Mouse (Mus musculus): ENCODE measurements around the gene Nrn1l. TPM values are rescaled to one million over a fixed set of nuclear protein-coding genes. Genes with fewer than 3 reads are reported as not detected.

The Nrn1l gene
- polyA plus RNA-seq, 1 experiment from 2014 or later: 0.66 TPM

DNA sequence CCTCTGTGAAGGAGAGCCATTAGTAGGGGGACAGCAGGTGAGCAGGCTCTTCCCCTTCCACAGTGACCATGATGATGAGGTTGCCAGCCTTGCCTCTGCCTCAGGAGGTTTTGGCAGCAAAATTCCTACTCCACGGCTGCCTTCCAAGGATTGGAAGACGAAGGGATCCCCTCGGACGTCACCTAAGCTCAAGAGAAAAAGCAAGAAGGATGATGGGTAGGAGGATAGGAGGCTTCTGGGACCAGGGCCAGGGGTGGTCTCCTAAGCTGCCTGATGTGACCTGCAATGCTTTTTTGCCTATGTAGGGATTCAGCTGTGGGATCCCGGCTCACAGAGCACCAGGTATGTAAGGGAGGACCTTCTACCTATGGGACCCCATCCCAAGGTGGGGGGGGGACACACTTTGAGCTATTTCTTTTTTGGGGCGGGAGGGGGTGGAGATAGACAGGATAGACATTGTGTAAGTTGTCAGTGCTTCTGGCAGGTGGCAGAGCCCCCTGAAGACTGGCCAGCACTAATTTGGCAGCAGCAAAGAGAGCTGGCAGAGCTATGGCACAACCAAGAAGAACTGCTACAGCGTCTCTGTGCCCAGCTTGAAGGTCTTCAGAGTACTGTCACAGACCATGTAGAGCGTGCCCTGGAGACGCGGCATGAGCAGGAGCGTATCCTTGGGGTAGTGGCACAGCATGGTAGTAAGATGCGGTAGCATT, 3.5 kb upstream of the Nrn1l start:
- no peak for TF ChIP-seq CTCF (IDR thresholded peaks at IDR 0.05; ENCODE audit: low read depth)
- Histone ChIP-seq H3K27me3 (ENCODE audit: insufficient read depth, low read length) (no peaks in the 10 kb centered on the region), H3K9ac (ENCODE audit: low read depth, low read length) (no peak overlapping the region), H3K4me2 (ENCODE audit: low read length) (no peak overlapping the region), H3K4me1 (replicated peaks; ENCODE audit: insufficient read depth, low read length) (no peaks in the 10 kb centered on the region), H3K4me3 (replicated peaks; ENCODE audit: low read depth, low read length) (no peak overlapping the region), H3K9me3 (replicated peaks; ENCODE audit: low read length) (no peaks in the 10 kb centered on the region), H3K36me3 (ENCODE audit: insufficient read depth, low read length) (peaks cover 65% of the 10 kb centered on the region), H3K27ac (no peak overlapping the region)
- no peak for DNase-seq (ENCODE audit: low spot score)
- 95% methylated on average over 12 of the region's 12 CpGs for WGBS
- ATAC-seq (replicated peaks; ENCODE audit: low FRiP score, low read depth): no peak

DNA sequence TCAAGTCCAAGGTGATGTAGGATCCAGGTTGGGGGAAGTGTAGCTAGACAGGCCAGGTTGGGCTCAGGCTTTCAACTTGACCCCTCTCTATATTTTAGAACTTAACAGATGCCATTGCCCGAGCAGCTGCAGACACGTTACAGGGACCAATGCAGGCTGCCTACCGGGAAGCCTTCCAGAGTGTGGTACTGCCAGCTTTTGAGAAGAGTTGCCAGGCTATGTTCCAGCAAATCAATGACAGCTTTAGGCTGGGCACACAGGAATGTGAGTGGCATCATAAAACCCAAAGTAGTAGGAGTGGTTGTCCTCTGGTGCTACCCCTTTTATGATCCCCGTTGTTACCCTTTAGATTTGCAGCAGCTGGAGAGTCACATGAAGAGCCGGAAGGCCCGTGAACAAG, 2.5 kb upstream of the Nrn1l start:
- Histone ChIP-seq H3K4me2 (ENCODE audit: low read length) (no peak overlapping the region), H3K9me3 (replicated peaks; ENCODE audit: low read length) (no peaks in the 10 kb centered on the region), H3K9ac (ENCODE audit: low read depth, low read length) (no peak overlapping the region), H3K36me3 (ENCODE audit: insufficient read depth, low read length) (peaks cover 59% of the 10 kb centered on the region), H3K27ac (no peak overlapping the region), H3K4me1 (replicated peaks; ENCODE audit: insufficient read depth, low read length) (no peaks in the 10 kb centered on the region), H3K4me3 (replicated peaks; ENCODE audit: low read depth, low read length) (no peak overlapping the region), H3K27me3 (ENCODE audit: insufficient read depth, low read length) (no peaks in the 10 kb centered on the region)
- TF ChIP-seq CTCF (IDR thresholded peaks at IDR 0.05; ENCODE audit: low read depth): no peak
- ATAC-seq (replicated peaks; ENCODE audit: low FRiP score, low read depth): no peak
- no peak for DNase-seq (ENCODE audit: low spot score)
- 81% methylated on average over 6 of the region's 6 CpGs for WGBS

DNA sequence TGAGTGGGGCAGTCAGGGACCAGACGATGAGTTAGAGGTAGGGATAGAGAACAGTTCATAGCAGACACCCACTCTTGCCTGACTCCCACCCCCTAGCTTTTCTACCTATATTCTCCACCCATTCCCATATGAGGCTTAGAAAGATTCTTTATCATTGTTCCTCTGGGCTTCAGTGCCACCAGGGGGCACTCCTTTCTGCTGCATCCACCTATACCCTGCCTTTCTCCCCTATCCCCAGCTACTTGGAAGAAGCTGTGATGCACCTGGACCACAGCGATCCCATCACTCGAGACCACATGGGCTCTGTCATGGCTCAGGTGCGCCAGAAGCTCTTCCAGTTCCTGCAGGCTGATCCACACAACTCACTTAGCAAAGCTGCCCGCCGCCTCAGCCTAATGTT, 935 bp upstream of the Nrn1l start:
- peak; percentile 15 for DNase-seq (ENCODE audit: low spot score)
- no peak overlapping the region for H3K27ac ChIP-seq
- WGBS: 89% methylated on average over 6 of the region's 6 CpGs
- peak; percentile 64 for TF ChIP-seq CTCF (IDR thresholded peaks at IDR 0.05; ENCODE audit: low read depth)
- no peak overlapping the region for H3K4me2 ChIP-seq (ENCODE audit: low read length)
- ATAC-seq (replicated peaks; ENCODE audit: low FRiP score, low read depth): no peak
- H3K27me3 ChIP-seq (ENCODE audit: insufficient read depth, low read length): no peaks in the 10 kb centered on the region
- H3K9ac ChIP-seq (ENCODE audit: low read depth, low read length): no peak overlapping the region
- H3K4me1 ChIP-seq (replicated peaks; ENCODE audit: insufficient read depth, low read length): no peaks in the 10 kb centered on the region
- H3K36me3 ChIP-seq (ENCODE audit: insufficient read depth, low read length): peaks cover 44% of the 10 kb centered on the region
- H3K9me3 ChIP-seq (replicated peaks; ENCODE audit: low read length): no peaks in the 10 kb centered on the region
- no peak overlapping the region for H3K4me3 ChIP-seq (replicated peaks; ENCODE audit: low read depth, low read length)

DNA sequence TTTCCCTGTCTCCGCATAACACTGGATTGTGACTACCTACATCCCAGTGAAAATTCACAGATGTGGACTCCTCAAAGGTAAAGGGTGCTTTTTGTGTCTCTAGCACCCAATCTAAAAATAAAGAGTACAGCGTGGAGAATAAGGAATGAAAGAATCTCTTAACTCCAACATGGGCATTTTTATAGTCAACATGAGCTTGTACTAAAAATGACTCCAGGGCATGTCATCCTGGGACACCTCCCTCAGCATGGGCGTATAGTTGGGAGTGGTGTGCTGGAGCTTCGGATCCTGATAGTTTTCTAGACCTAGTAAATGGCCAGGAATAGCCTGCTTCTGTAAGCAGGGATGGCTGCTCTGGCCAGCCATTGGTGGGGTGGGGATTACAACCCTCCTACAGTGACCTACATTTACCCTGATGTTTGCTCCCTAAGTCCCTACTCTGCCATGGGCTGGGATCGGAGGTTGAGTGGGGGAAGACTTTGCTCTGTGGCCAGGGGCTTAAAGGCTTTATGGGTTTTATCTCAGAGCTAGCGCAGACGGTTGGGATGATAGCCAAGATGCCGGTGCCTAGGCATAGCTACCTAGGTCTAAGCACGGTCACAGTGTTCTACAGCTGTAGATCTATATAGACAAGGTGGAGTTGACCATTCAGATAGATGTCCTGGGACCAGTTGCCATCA, 4.6 kb downstream of the Nrn1l start:
- Histone ChIP-seq H3K4me1 (replicated peaks; ENCODE audit: insufficient read depth, low read length) (no peaks in the 10 kb centered on the region), H3K4me3 (replicated peaks; ENCODE audit: low read depth, low read length) (no peak overlapping the region), H3K27me3 (ENCODE audit: insufficient read depth, low read length) (no peaks in the 10 kb centered on the region), H3K9me3 (replicated peaks; ENCODE audit: low read length) (no peaks in the 10 kb centered on the region), H3K27ac (no peak overlapping the region), H3K9ac (ENCODE audit: low read depth, low read length) (no peak overlapping the region), H3K4me2 (ENCODE audit: low read length) (no peak overlapping the region), H3K36me3 (ENCODE audit: insufficient read depth, low read length) (no peaks in the 10 kb centered on the region)
- no peak for TF ChIP-seq CTCF (IDR thresholded peaks at IDR 0.05; ENCODE audit: low read depth)
- WGBS: 83% methylated on average over 9 of the region's 9 CpGs
- ATAC-seq (replicated peaks; ENCODE audit: low FRiP score, low read depth): no peak
- no peak for DNase-seq (ENCODE audit: low spot score)

DNA sequence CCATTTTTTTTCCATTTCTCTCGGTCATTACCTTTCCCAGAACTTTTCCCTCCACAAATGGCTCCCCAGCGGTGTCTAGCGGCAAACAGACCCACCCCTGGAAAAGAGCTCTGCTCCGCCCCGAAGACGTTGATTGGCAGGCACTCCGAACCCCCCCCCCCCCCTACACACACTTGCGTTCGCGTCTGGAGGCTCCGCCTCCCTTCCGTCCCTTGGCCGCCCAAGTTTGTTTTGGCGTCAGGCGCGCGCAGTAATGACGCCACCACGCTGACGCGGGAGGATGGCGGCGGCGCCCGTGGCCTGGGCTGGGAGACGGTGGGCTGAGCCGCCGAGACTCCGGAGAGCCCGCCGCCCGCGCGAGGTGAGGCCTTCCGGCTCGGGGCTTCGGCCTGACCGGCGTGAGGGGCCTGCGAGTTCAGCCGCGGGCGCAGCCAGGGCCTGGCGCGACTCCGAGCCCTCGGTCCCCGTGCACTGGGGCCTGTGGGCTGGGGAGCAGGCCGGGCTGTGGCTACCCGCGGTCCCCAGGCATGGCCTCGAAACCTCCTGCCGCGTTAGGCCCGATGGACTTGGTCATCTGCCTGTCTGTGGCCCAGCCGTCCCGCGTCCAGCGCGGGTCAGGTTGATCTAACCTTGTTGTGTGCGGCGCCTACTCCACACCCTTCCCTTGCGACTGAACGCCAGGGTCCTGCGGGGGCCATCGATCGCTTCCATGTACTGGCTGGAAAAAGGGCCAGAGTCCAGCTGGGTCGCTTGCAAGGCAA, 7.0 kb downstream of the Nrn1l start, which contains the start of gene Pskh1:
Gene Pskh1 (plus strand): TSS at position 262 of the 761 bp plus-strand sequence.
- under 1% methylated on average over 68 of the region's 68 CpGs for WGBS
- H3K27ac ChIP-seq: peak within 1 kb of the TSS; percentile 92
- no peaks in the 10 kb centered on the region for H3K27me3 ChIP-seq (ENCODE audit: insufficient read depth, low read length)
- no peaks in the 10 kb centered on the region for H3K36me3 ChIP-seq (ENCODE audit: insufficient read depth, low read length)
- DNase-seq (ENCODE audit: low spot score): peak; percentile 96
- H3K9me3 ChIP-seq (replicated peaks; ENCODE audit: low read length): no peaks in the 10 kb centered on the region
- no peaks in the 10 kb centered on the region for H3K4me1 ChIP-seq (replicated peaks; ENCODE audit: insufficient read depth, low read length)
- H3K9ac ChIP-seq (ENCODE audit: low read depth, low read length): peak within 1 kb of the TSS; percentile 96
- ATAC-seq (replicated peaks; ENCODE audit: low FRiP score, low read depth): peak; percentile 95
- peak within 1 kb of the TSS; percentile 89 for H3K4me3 ChIP-seq (replicated peaks; ENCODE audit: low read depth, low read length)
- no peak; the same call in 1 of the 2 replicates for TF ChIP-seq CTCF (IDR thresholded peaks at IDR 0.05; ENCODE audit: low read depth)
- H3K4me2 ChIP-seq (ENCODE audit: low read length): peak within 1 kb of the TSS; percentile 61

DNA sequence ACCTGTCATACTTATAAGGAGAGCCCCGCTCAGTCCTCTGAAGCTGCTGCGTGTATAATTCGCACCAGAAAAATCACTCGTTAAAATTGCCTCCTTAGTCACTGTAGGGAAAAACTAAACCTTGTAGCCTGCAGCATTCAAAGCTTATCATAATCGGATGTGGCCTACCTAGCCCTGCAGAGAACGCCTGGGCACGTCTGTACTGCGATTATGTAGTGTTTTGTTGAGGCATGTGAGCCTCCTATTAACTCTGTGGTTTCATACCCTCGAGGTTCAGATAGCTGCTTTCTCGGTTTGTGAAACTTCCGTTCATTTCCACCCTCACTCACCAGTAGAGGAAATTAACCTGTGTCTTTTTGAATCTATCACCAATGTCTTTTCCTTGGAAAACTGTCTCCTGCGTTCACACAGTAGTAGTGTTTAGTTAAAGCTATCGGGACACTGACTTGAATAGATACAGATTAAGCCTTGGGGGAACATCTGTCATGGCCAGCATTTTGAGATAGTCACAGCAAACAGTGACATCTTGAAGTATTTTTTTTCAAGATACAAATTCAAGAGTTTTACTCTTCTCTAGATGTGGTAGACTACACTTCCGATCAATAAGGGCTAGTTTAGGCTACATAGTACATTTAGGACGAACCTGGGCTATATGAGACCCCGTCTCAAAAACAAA, 7.7 kb downstream of the Nrn1l start:
- Histone ChIP-seq H3K9me3 (replicated peaks; ENCODE audit: low read length) (no peaks in the 10 kb centered on the region), H3K4me2 (ENCODE audit: low read length) (peak overlapping the region; percentile 61), H3K9ac (ENCODE audit: low read depth, low read length) (peak overlapping the region; percentile 96), H3K4me1 (replicated peaks; ENCODE audit: insufficient read depth, low read length) (no peaks in the 10 kb centered on the region), H3K4me3 (replicated peaks; ENCODE audit: low read depth, low read length) (peak overlapping the region; percentile 89), H3K27me3 (ENCODE audit: insufficient read depth, low read length) (no peaks in the 10 kb centered on the region), H3K27ac (peak overlapping the region; percentile 92), H3K36me3 (ENCODE audit: insufficient read depth, low read length) (no peaks in the 10 kb centered on the region)
- no peak for TF ChIP-seq CTCF (IDR thresholded peaks at IDR 0.05; ENCODE audit: low read depth)
- DNase-seq (ENCODE audit: low spot score): no peak
- no peak for ATAC-seq (replicated peaks; ENCODE audit: low FRiP score, low read depth)
- 29% methylated on average over 16 of the region's 16 CpGs for WGBS
